Mouse (Mus musculus) small intestine, adult 2 months (tissue): Measurements from ENCODE around the gene Hcrt.

Experiments used
- CTCF ChIP-seq: fragments of 200-500 bp; IDR thresholded peaks from 2 replicates; pipeline ENCODE4 v1.5.1; 2012; ENCODE audit warnings: low read depth, mild to moderate bottlenecking, control low read depth, inconsistent platforms, low read length, moderate library complexity, mixed read lengths; ENCODE audit not compliant: insufficient replicate concordance, insufficient read length; ENCODE audit errors: extremely low read depth
- POLR2A ChIP-seq: fragments of 200-500 bp; IDR thresholded peaks from 2 replicates; pipeline ENCODE4 v1.6.1; 2012; ENCODE audit warnings: low read depth, mild to moderate bottlenecking, control low read depth, inconsistent platforms, low read length, moderate library complexity

- TF ChIP-seq CTCF (no peak), POLR2A (no peak)
Measured at GRCm38 (mm10) chr11:100735134-100735865, 27.4 kb downstream of the Hcrt start.
